Mouse (Mus musculus) liver, embryonic 14.5 days (tissue): ENCODE data around the gene Gm49380. TPM values are rescaled to one million over a fixed set of nuclear protein-coding genes. Genes with fewer than 3 reads are reported as not detected.

Experiments used
- ATAC-seq: fragments of 200-750 bp; cut with Nextera tagmentation; 2 replicates; pipeline ENCODE4 v1.8.0; 2017; ENCODE audit warnings: moderate number of reproducible peaks, mild to moderate bottlenecking, moderate library complexity; ENCODE audit not compliant: insufficient read depth
- DNase-seq, 3 experiments: peaks; one replicate each; pipeline ENCODE4 v3.0.0-alpha.2; 2012 to 2013; ENCODE audit warnings: low read depth in 3 of 3, low spot score in 3 of 3
- H3K27ac ChIP-seq: fragments of 300-500 bp; sonication (generic); 2 replicates; pipeline ENCODE4 v1.5.1; 2014; ENCODE audit warnings: moderate library complexity, mild to moderate bottlenecking, control low read depth, inconsistent platforms
- H3K27me3 ChIP-seq: fragments of 300-500 bp; sonication (generic); 2 replicates; pipeline ENCODE4 v1.6.1; 2014; ENCODE audit warnings: mild to moderate bottlenecking, low read length, moderate library complexity; ENCODE audit not compliant: control insufficient read depth, insufficient read depth
- H3K36me3 ChIP-seq: fragments of 300-500 bp; sonication (generic); replicated peaks from 2 replicates; pipeline ENCODE4 v1.6.1; 2014; ENCODE audit warnings: low read depth; ENCODE audit not compliant: control insufficient read depth, insufficient read depth
- H3K4me1 ChIP-seq, 2 experiments: fragments of 200-500 bp in 1 of 2; fragments of 300-500 bp in 1 of 2; sonication (generic) in 1 of 2; replicated peaks; 2 replicates each; pipeline ENCODE4 v1.6.1; 2012 to 2014; ENCODE audit warnings: antibody characterized with exemption in 1 of 2, inconsistent platforms in 1 of 2, low read length in 1 of 2; ENCODE audit not compliant: control insufficient read depth in 2 of 2, insufficient read depth in 2 of 2
- H3K4me2 ChIP-seq: fragments of 300-500 bp; sonication (generic); 2 replicates; pipeline ENCODE4 v1.6.1; 2014; ENCODE audit warnings: low read depth, mild to moderate bottlenecking, control low read depth, moderate library complexity
- H3K4me3 ChIP-seq, 2 experiments: fragments of 200-500 bp in 1 of 2; fragments of 300-500 bp in 1 of 2; sonication (generic) in 1 of 2; 2 replicates each; pipeline ENCODE4 v1.5.1; 2012 to 2014; ENCODE audit warnings: low read depth in 2 of 2, low read length in 2 of 2, mild to moderate bottlenecking in 2 of 2, control low read depth in 1 of 2, inconsistent platforms in 1 of 2, moderate library complexity in 1 of 2; ENCODE audit not compliant: insufficient read depth in 1 of 2
- H3K9ac ChIP-seq: fragments of 300-500 bp; sonication (generic); replicated peaks from 2 replicates; pipeline ENCODE4 v1.6.1; 2014; ENCODE audit warnings: mild to moderate bottlenecking, control low read depth, moderate library complexity
- H3K9me3 ChIP-seq: fragments of 300-500 bp; sonication (generic); 2 replicates; pipeline ENCODE4 v1.6.1; 2016; ENCODE audit warnings: low read length, mixed read lengths; ENCODE audit not compliant: control insufficient read depth
- CTCF ChIP-seq: IDR thresholded peaks from 2 replicates; pipeline ENCODE4 v1.5.1; 2016; ENCODE audit warnings: antibody characterized with exemption, low read depth, control low read depth
- EP300 ChIP-seq: IDR thresholded peaks from 2 replicates; pipeline ENCODE4 v1.6.1; 2016; ENCODE audit warnings: antibody characterized with exemption, low read depth
- WGBS: fragments of 180-500 bp; shearing (Covaris S2); extraction: QIAGEN DNeasy Blood & Tissue Kit; methylation state at CpG from one replicate; pipeline ENCODE4 v1.1.7; 2014; ENCODE audit not compliant: insufficient replicate concordance; 5-methylcytosine and 5-hydroxymethylcytosine counted together
- polyA plus RNA-seq, 2 experiments: library from polyadenylated mRNA; depleted of rRNA in 1 of 2; stranded (reverse) in 1 of 2; unstranded in 1 of 2; fragments of >200 nt; fragmentation: Nextera tagmentation in 1 of 2; extraction: Ambion mirVana in 1 of 2; gene quantifications; 2 replicates each; pipeline versions ENCODE4 v1.2.1 to v1.2.3; 2012 to 2014

Gm49380 gene
- polyA plus RNA-seq, 2 experiments = 0.09 TPM; not detected in 1

GRCm38 (mm10) chr9:44017846-44018245 lies 95.5 kb downstream of the Gm49380 start:
- Histone ChIP-seq H3K4me1 (no peaks in the 10 kb centered on the region), H3K9ac (no peak overlapping the region), H3K27ac (no peak overlapping the region), H3K4me2 (no peak overlapping the region), H3K9me3 (no peaks in the 10 kb centered on the region), H3K27me3 (no peaks in the 10 kb centered on the region), H3K36me3 (no peaks in the 10 kb centered on the region), H3K4me3 (no peak overlapping the region)
- DNase-seq (no peak), ATAC-seq (no peak)
- no peak for TF ChIP-seq EP300
- no peak for TF ChIP-seq CTCF
- WGBS = 64% methylated on average over 5 of the region's 5 CpGs

Other genes starting within 250 kb of the Gm49380 start
- 0.64 and 0.90 TPM in 2 replicates for gene Thy1, start 70.1 kb downstream of the Gm49380 start, polyA plus RNA-seq (2012; rRNA removed)
- 0.14 and 0.33 TPM in 2 replicates for gene Thy1, start 70.1 kb downstream of the Gm49380 start, polyA plus RNA-seq (2014; fragmentation: Nextera tagmentation; extraction: Ambion mirVana)
- gene Usp2, start 46.5 kb downstream of the Gm49380 start, polyA plus RNA-seq (2012; rRNA removed) = 0.27 TPM in 2 replicates
- 1.6 and 2.0 TPM in 2 replicates for gene Usp2, start 46.5 kb downstream of the Gm49380 start, polyA plus RNA-seq (2014; fragmentation: Nextera tagmentation; extraction: Ambion mirVana)
- not detected in 2 replicates for gene Mfrp, start 11.8 kb downstream of the Gm49380 start, polyA plus RNA-seq (2012; rRNA removed)
- gene Mfrp, start 11.8 kb downstream of the Gm49380 start, polyA plus RNA-seq (2014; fragmentation: Nextera tagmentation; extraction: Ambion mirVana) = not detected in 2 replicates
- 0.24 and 0.27 TPM in 2 replicates for gene C1qtnf5, start 6.3 kb downstream of the Gm49380 start, polyA plus RNA-seq (2012; rRNA removed)
- 0.27 and 0.30 TPM in 2 replicates for gene C1qtnf5, start 6.3 kb downstream of the Gm49380 start, polyA plus RNA-seq (2014; fragmentation: Nextera tagmentation; extraction: Ambion mirVana)
- gene Rnf26, start within 50 bp of the Gm49380 start, polyA plus RNA-seq (2012; rRNA removed) = 21.9 and 26.2 TPM in 2 replicates
- gene Rnf26, start within 50 bp of the Gm49380 start, polyA plus RNA-seq (2014; fragmentation: Nextera tagmentation; extraction: Ambion mirVana) = 29.4 and 34.3 TPM in 2 replicates
- 6.1 and 6.2 TPM in 2 replicates for gene Mcam, start 21.0 kb upstream of the Gm49380 start, polyA plus RNA-seq (2012; rRNA removed)
- gene Mcam, start 21.0 kb upstream of the Gm49380 start, polyA plus RNA-seq (2014; fragmentation: Nextera tagmentation; extraction: Ambion mirVana) = 3.1 and 3.4 TPM in 2 replicates
- gene Cbl, start 120.5 kb upstream of the Gm49380 start, polyA plus RNA-seq (2012; rRNA removed) = 3.4 and 3.9 TPM in 2 replicates
- 3.7 and 5.1 TPM in 2 replicates for gene Cbl, start 120.5 kb upstream of the Gm49380 start, polyA plus RNA-seq (2014; fragmentation: Nextera tagmentation; extraction: Ambion mirVana)
- not detected in 2 replicates for gene Ccdc153, start 127.2 kb upstream of the Gm49380 start, polyA plus RNA-seq (2012; rRNA removed)
- gene Ccdc153, start 127.2 kb upstream of the Gm49380 start, polyA plus RNA-seq (2014; fragmentation: Nextera tagmentation; extraction: Ambion mirVana) = not detected in 2 replicates
- gene Pdzd3, start 138.0 kb upstream of the Gm49380 start, polyA plus RNA-seq (2012; rRNA removed) = 0.02 and 0.05 TPM in 2 replicates
- 0.08 TPM in 1 of 2 replicates, not detected in the other for gene Pdzd3, start 138.0 kb upstream of the Gm49380 start, polyA plus RNA-seq (2014; fragmentation: Nextera tagmentation; extraction: Ambion mirVana)
- 1.5 TPM in 2 replicates for gene Nlrx1, start 155.1 kb upstream of the Gm49380 start, polyA plus RNA-seq (2012; rRNA removed)
- gene Nlrx1, start 155.1 kb upstream of the Gm49380 start, polyA plus RNA-seq (2014; fragmentation: Nextera tagmentation; extraction: Ambion mirVana) = 2.7 and 3.4 TPM in 2 replicates
- gene Abcg4, start 175.1 kb upstream of the Gm49380 start, polyA plus RNA-seq (2012; rRNA removed) = 35.6 and 41.6 TPM in 2 replicates
- gene Abcg4, start 175.1 kb upstream of the Gm49380 start, polyA plus RNA-seq (2014; fragmentation: Nextera tagmentation; extraction: Ambion mirVana) = 10.6 and 11.1 TPM in 2 replicates
- 11.8 and 13.8 TPM in 2 replicates for gene Hinfp, start 192.2 kb upstream of the Gm49380 start, polyA plus RNA-seq (2012; rRNA removed)
- gene Hinfp, start 192.2 kb upstream of the Gm49380 start, polyA plus RNA-seq (2014; fragmentation: Nextera tagmentation; extraction: Ambion mirVana) = 8.0 and 8.3 TPM in 2 replicates
- 13.0 and 17.3 TPM in 2 replicates for gene C2cd2l, start 206.8 kb upstream of the Gm49380 start, polyA plus RNA-seq (2012; rRNA removed)
- 7.4 and 8.9 TPM in 2 replicates for gene C2cd2l, start 206.8 kb upstream of the Gm49380 start, polyA plus RNA-seq (2014; fragmentation: Nextera tagmentation; extraction: Ambion mirVana)
- gene Dpagt1, start 212.5 kb upstream of the Gm49380 start, polyA plus RNA-seq (2012; rRNA removed) = 16.4 and 19.5 TPM in 2 replicates
- gene Dpagt1, start 212.5 kb upstream of the Gm49380 start, polyA plus RNA-seq (2014; fragmentation: Nextera tagmentation; extraction: Ambion mirVana) = 18.8 and 20.2 TPM in 2 replicates
- 177 and 217 TPM in 2 replicates for gene H2afx, start 221.2 kb upstream of the Gm49380 start, polyA plus RNA-seq (2012; rRNA removed)
- gene H2afx, start 221.2 kb upstream of the Gm49380 start, polyA plus RNA-seq (2014; fragmentation: Nextera tagmentation; extraction: Ambion mirVana) = 168 and 190 TPM in 2 replicates
- gene Hmbs, start 230.7 kb upstream of the Gm49380 start, polyA plus RNA-seq (2012; rRNA removed) = 837 and 876 TPM in 2 replicates
- 1,376 and 1,452 TPM in 2 replicates for gene Hmbs, start 230.7 kb upstream of the Gm49380 start, polyA plus RNA-seq (2014; fragmentation: Nextera tagmentation; extraction: Ambion mirVana)
- 9.4 and 9.7 TPM in 2 replicates for gene Vps11, start 248.2 kb upstream of the Gm49380 start, polyA plus RNA-seq (2012; rRNA removed)
- gene Vps11, start 248.2 kb upstream of the Gm49380 start, polyA plus RNA-seq (2014; fragmentation: Nextera tagmentation; extraction: Ambion mirVana) = 11.5 and 12.0 TPM in 2 replicates